In the genomic region with DNA sequence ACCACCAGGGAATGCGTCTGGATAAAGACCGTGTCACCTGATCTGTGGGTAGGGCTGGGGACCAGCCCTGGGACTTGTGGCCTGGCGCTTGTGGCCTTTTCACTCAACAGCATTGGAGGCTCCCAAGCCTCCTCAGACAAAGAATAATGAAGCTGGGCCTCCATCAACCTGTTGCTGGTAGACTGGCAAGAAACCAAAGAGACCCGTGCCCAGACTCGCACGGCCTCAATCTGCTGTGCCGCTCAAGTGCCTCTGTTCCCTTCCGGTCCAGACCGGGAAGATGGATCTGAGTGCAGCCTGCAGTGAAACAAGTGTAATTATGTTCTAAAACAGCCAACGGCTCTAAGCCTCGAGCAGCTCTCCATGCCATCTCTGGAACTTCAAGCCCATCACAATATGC, we compare ENCODE assay signal across 8 mouse cellular contexts. TPM values are rescaled to one million over a fixed set of nuclear protein-coding genes. Genes with fewer than 3 reads are reported as not detected.
A peak's percentile ranks its signal among the peaks of the same experiment; 100 is the strongest.
DNase-seq lines count a peak whose midpoint lies in the region; ATAC-seq lines count a peak whose summit lies in the region.

No protein-coding gene starts in this region.

- no peaks in the 10 kb centered on the region for H3K9me3 ChIP-seq in heart, embryonic 12.5 days (replicated peaks)
- no peaks in the 10 kb centered on the region for H3K9me3 ChIP-seq in embryonic facial prominence, embryonic 10.5 days
- H3K9me3 ChIP-seq in hindbrain, embryonic 14.5 days (ENCODE audit: control insufficient read depth, low read length): no peaks in the 10 kb centered on the region
- no peaks in the 10 kb centered on the region for H3K9me3 ChIP-seq in midbrain, embryonic 13.5 days

- WGBS in heart, embryonic 12.5 days: 59% methylated on average over 11 of the region's 11 CpGs
- WGBS in embryonic facial prominence, embryonic 10.5 days: 53% methylated on average over 11 of the region's 11 CpGs
- 45% methylated on average over 11 of the region's 11 CpGs for WGBS in hindbrain, embryonic 14.5 days
- WGBS in midbrain, embryonic 13.5 days: 42% methylated on average over 11 of the region's 11 CpGs

- H3K9ac ChIP-seq in heart, embryonic 12.5 days: peak overlapping the region; percentile 34; the same call in 1 of the 2 replicates
- H3K9ac ChIP-seq in hindbrain, embryonic 14.5 days: no peak overlapping the region
- no peak overlapping the region for H3K9ac ChIP-seq in midbrain, embryonic 13.5 days (replicated peaks)

- H3K27me3 ChIP-seq in heart, embryonic 12.5 days (replicated peaks): no peaks in the 10 kb centered on the region
- H3K27me3 ChIP-seq in embryonic facial prominence, embryonic 10.5 days (replicated peaks; ENCODE audit: low read depth, poor library complexity, severe bottlenecking): no peaks in the 10 kb centered on the region
- no peaks in the 10 kb centered on the region for H3K27me3 ChIP-seq in hindbrain, embryonic 14.5 days (ENCODE audit: control insufficient read depth, insufficient read depth, low read length)
- H3K27me3 ChIP-seq in midbrain, embryonic 13.5 days: no peaks in the 10 kb centered on the region

- peak overlapping the region; percentile 12; the same call in 1 of the 2 replicates for H3K27ac ChIP-seq in heart, embryonic 12.5 days (ENCODE audit: poor library complexity, severe bottlenecking)
- peak overlapping the region; percentile 67 for H3K27ac ChIP-seq in embryonic facial prominence, embryonic 10.5 days (replicated peaks)
- H3K27ac ChIP-seq in hindbrain, embryonic 14.5 days: peak overlapping the region; percentile 9
- 0 out of 2 replicates have a peak overlapping the region, but pooled peaks have one; percentile 51 for H3K27ac ChIP-seq in midbrain, embryonic 13.5 days

- DNase-seq in heart, adult 9 months (ENCODE audit: low spot score in 2 of 2): no peak
- DNase-seq in embryonic facial prominence, embryonic 10.5 days (ENCODE audit: low spot score): peak; percentile 38
- DNase-seq in hindbrain, embryonic 14.5 days (ENCODE audit: low spot score): peak; percentile 46
- no peak for DNase-seq in right cerebral cortex, postnatal 10 days (ENCODE audit: low spot score in 2 of 2)
- no peak for DNase-seq in kidney, postnatal 14 days

- peak overlapping the region; percentile 24 for H3K4me3 ChIP-seq in heart, embryonic 12.5 days
- peak overlapping the region; percentile 72 for H3K4me3 ChIP-seq in embryonic facial prominence, embryonic 10.5 days
- no peak overlapping the region for H3K4me3 ChIP-seq in hindbrain, embryonic 14.5 days (replicated peaks; ENCODE audit: low read length)
- H3K4me3 ChIP-seq in midbrain, embryonic 13.5 days (replicated peaks): peak overlapping the region; percentile 17; the same call in 1 of the 2 replicates

- H3K4me2 ChIP-seq in heart, embryonic 12.5 days: peak overlapping the region; percentile 77
- peak overlapping the region; percentile 71 for H3K4me2 ChIP-seq in hindbrain, embryonic 14.5 days (replicated peaks)
- peak overlapping the region; percentile 77 for H3K4me2 ChIP-seq in midbrain, embryonic 13.5 days (replicated peaks)

- H3K36me3 ChIP-seq in heart, embryonic 12.5 days: peaks cover 9% of the 10 kb centered on the region
- H3K36me3 ChIP-seq in embryonic facial prominence, embryonic 10.5 days (replicated peaks): peaks cover 15% of the 10 kb centered on the region
- no peaks in the 10 kb centered on the region for H3K36me3 ChIP-seq in hindbrain, embryonic 14.5 days (replicated peaks; ENCODE audit: control insufficient read depth, insufficient read depth)
- H3K36me3 ChIP-seq in midbrain, embryonic 13.5 days: no peaks in the 10 kb centered on the region

- H3K4me1 ChIP-seq in heart, embryonic 12.5 days (replicated peaks): peaks cover 76% of the 10 kb centered on the region
- peaks cover 83% of the 10 kb centered on the region for H3K4me1 ChIP-seq in embryonic facial prominence, embryonic 10.5 days
- peaks cover 87% of the 10 kb centered on the region for H3K4me1 ChIP-seq in hindbrain, embryonic 14.5 days (replicated peaks; ENCODE audit: control insufficient read depth, insufficient read depth, low read length)
- H3K4me1 ChIP-seq in midbrain, embryonic 13.5 days (replicated peaks): peaks cover 92% of the 10 kb centered on the region

- no peak for ATAC-seq in heart, embryonic 12.5 days (ENCODE audit: insufficient number of reproducible peaks, low FRiP score)
- no peak for ATAC-seq in hindbrain, embryonic 14.5 days (ENCODE audit: low FRiP score)
- ATAC-seq in midbrain, embryonic 13.5 days: no peak
- ATAC-seq in erythroblast, adult 5-6 weeks (replicated peaks; ENCODE audit: low FRiP score, poor library complexity, severe bottlenecking): no peak

RNA-seq across cellular contexts. Expression of a gene that starts 52.7 kb away (rescaled TPM):
- 74.3 and 76.4 TPM in 2 replicates for polyA plus RNA-seq in heart, embryonic 12.5 days (2016; fragmentation: Nextera tagmentation; extraction: Ambion mirVana)
- 98.8 and 111 TPM in 2 replicates for polyA plus RNA-seq in embryonic facial prominence, embryonic 10.5 days (2016; fragmentation: Nextera tagmentation; extraction: Ambion mirVana)
- 37.9 and 38.4 TPM in 2 replicates for polyA plus RNA-seq in hindbrain, embryonic 14.5 days (2014; fragmentation: Nextera tagmentation; extraction: Ambion mirVana)
- 62.4 and 66.2 TPM in 2 replicates for polyA plus RNA-seq in midbrain, embryonic 13.5 days (2015; fragmentation: Nextera tagmentation; extraction: Ambion mirVana)
- total RNA-seq in erythroblast, adult 5-6 weeks (2015; ENCODE audit: low replicate concordance): 4.2 and 5.0 TPM in 2 replicates
- total RNA-seq in erythroblast, adult 5-6 weeks (2017; ENCODE audit: low replicate concordance): 6.5 and 13.0 TPM in 2 replicates

Comparison
In these comparisons a context has a peak if more than half of its experiments do, and no peak if none do; other contexts are left out.
1. H3K27ac ChIP-seq: peak in every context shown above with its lines; median percentile 67 in embryonic facial prominence, embryonic 10.5 days; 51 in midbrain, embryonic 13.5 days; 12 in heart, embryonic 12.5 days; 9 in hindbrain, embryonic 14.5 days.
2. DNase-seq: peak in embryonic facial prominence, embryonic 10.5 days (single experiment) and hindbrain, embryonic 14.5 days (single experiment); none in heart, adult 9 months (0 of 2), right cerebral cortex, postnatal 10 days (0 of 2) and kidney, postnatal 14 days (single experiment).
3. Peak in every context shown above with its lines, with median percentiles within 50 percentile points of each other: H3K4me2 ChIP-seq.